Mouse (Mus musculus): ENCODE data around the gene Hsd17b11. TPM values are rescaled to one million over a fixed set of nuclear protein-coding genes. Genes with fewer than 3 reads are reported as not detected.

Gene Hsd17b11
- total RNA-seq, 1 experiment = 45.6 TPM

GRCm38 (mm10) chr5:104009421-104009820 lies 12.3 kb downstream of the Hsd17b11 start:
- in situ Hi-C loops (cut with MboI; ENCODE audit: low sequenced_read_pairs in 2 of 2, unreplicated experiment in 2 of 2) = no loop called here
- Histone ChIP-seq H3K36me3 (ENCODE audit: control insufficient read depth, insufficient read depth, low read length, poor library complexity, severe bottlenecking) (peaks cover 4% of the 10 kb centered on the region), H3K9ac (ENCODE audit: insufficient read depth, low read depth, low read length, poor library complexity, severe bottlenecking) (no peak overlapping the region), H3K4me1 (ENCODE audit: control insufficient read depth in 2 of 2, insufficient read depth in 2 of 2, low read length in 2 of 2, poor library complexity in 1 of 2) (peaks cover 0 to 2% of the 10 kb centered on the region in 2 experiments; a peak in 1 of 4 replicates), H3K27ac (ENCODE audit: insufficient read depth, low read depth, low read length, poor library complexity, severe bottlenecking) (no peak overlapping the region), H3K9me3 (ENCODE audit: control insufficient read depth, insufficient read depth, low read depth, low read length) (no peaks in the 10 kb centered on the region), H3K4me3 (ENCODE audit: insufficient read depth in 1 of 2, low read depth in 1 of 2, low read length in 2 of 2, poor library complexity in 1 of 2, severe bottlenecking in 1 of 2) (no peak overlapping the region)
- TF ChIP-seq MAFK (IDR thresholded peaks at IDR 0.05; ENCODE audit: insufficient read depth, low read depth, low read length) (no peak), ZNF384 (IDR thresholded peaks at IDR 0.05; ENCODE audit: low read depth, low read length) (no peak), CHD2 (IDR thresholded peaks at IDR 0.05; ENCODE audit: low read depth, low read length) (no peak), HCFC1 (IDR thresholded peaks at IDR 0.05; ENCODE audit: borderline replicate concordance, insufficient read depth, low read length) (no peak)
- no peak for DNase-seq (ENCODE audit: low read depth, low spot score)

GRCm38 (mm10) chr5:104007801-104008200 lies 13.9 kb downstream of the Hsd17b11 start:
- in situ Hi-C loops (cut with MboI; ENCODE audit: low sequenced_read_pairs in 2 of 2, unreplicated experiment in 2 of 2) = no loop called here
- H3K9ac ChIP-seq (ENCODE audit: insufficient read depth, low read depth, low read length, poor library complexity, severe bottlenecking) = no peak overlapping the region
- H3K27ac ChIP-seq (ENCODE audit: insufficient read depth, low read depth, low read length, poor library complexity, severe bottlenecking) = no peak overlapping the region
- TF ChIP-seq ZNF384 (IDR thresholded peaks at IDR 0.05; ENCODE audit: low read depth, low read length) (no peak), HCFC1 (IDR thresholded peaks at IDR 0.05; ENCODE audit: borderline replicate concordance, insufficient read depth, low read length) (no peak), MAFK (IDR thresholded peaks at IDR 0.05; ENCODE audit: insufficient read depth, low read depth, low read length) (no peak), ZC3H11A (IDR thresholded peaks at IDR 0.05; ENCODE audit: borderline replicate concordance, low read depth, low read length) (no peak), CHD2 (IDR thresholded peaks at IDR 0.05; ENCODE audit: low read depth, low read length) (no peak)
- H3K9me3 ChIP-seq (ENCODE audit: control insufficient read depth, insufficient read depth, low read depth, low read length) = no peaks in the 10 kb centered on the region
- peaks cover 0 to 6% of the 10 kb centered on the region in 2 experiments; a peak in 3 of 4 replicates for H3K4me1 ChIP-seq (ENCODE audit: control insufficient read depth in 2 of 2, insufficient read depth in 2 of 2, low read length in 2 of 2, poor library complexity in 1 of 2)
- DNase-seq (ENCODE audit: low read depth, low spot score) = no peak
- H3K36me3 ChIP-seq (ENCODE audit: control insufficient read depth, insufficient read depth, low read length, poor library complexity, severe bottlenecking) = peaks cover 4% of the 10 kb centered on the region
- H3K4me3 ChIP-seq (ENCODE audit: insufficient read depth in 1 of 2, low read depth in 1 of 2, low read length in 2 of 2, poor library complexity in 1 of 2, severe bottlenecking in 1 of 2) = no peak overlapping the region

GRCm38 (mm10) chr5:104006811-104007210 lies 14.9 kb downstream of the Hsd17b11 start:
- no peak for TF ChIP-seq CHD2 (IDR thresholded peaks at IDR 0.05; ENCODE audit: low read depth, low read length)
- no peak for TF ChIP-seq HCFC1 (IDR thresholded peaks at IDR 0.05; ENCODE audit: borderline replicate concordance, insufficient read depth, low read length)
- no peak for TF ChIP-seq ZNF384 (IDR thresholded peaks at IDR 0.05; ENCODE audit: low read depth, low read length)
- no peak for TF ChIP-seq ZC3H11A (IDR thresholded peaks at IDR 0.05; ENCODE audit: borderline replicate concordance, low read depth, low read length)
- TF ChIP-seq MAFK (IDR thresholded peaks at IDR 0.05; ENCODE audit: insufficient read depth, low read depth, low read length) = no peak
- H3K9ac ChIP-seq (ENCODE audit: insufficient read depth, low read depth, low read length, poor library complexity, severe bottlenecking) = no peak overlapping the region
- in situ Hi-C loops (cut with MboI; ENCODE audit: low sequenced_read_pairs in 2 of 2, unreplicated experiment in 2 of 2) = no loop called here
- no peak overlapping the region; the same call in 1 of the 2 replicates for H3K27ac ChIP-seq (ENCODE audit: insufficient read depth, low read depth, low read length, poor library complexity, severe bottlenecking)
- no peak overlapping the region for H3K4me3 ChIP-seq (ENCODE audit: insufficient read depth in 1 of 2, low read depth in 1 of 2, low read length in 2 of 2, poor library complexity in 1 of 2, severe bottlenecking in 1 of 2)
- no peak for DNase-seq (ENCODE audit: low read depth, low spot score)
- H3K9me3 ChIP-seq (ENCODE audit: control insufficient read depth, insufficient read depth, low read depth, low read length) = no peaks in the 10 kb centered on the region
- H3K4me1 ChIP-seq (ENCODE audit: control insufficient read depth in 2 of 2, insufficient read depth in 2 of 2, low read length in 2 of 2, poor library complexity in 1 of 2) = peaks cover 4 to 10% of the 10 kb centered on the region in 2 experiments
- H3K36me3 ChIP-seq (ENCODE audit: control insufficient read depth, insufficient read depth, low read length, poor library complexity, severe bottlenecking) = peaks cover 4% of the 10 kb centered on the region

- DNase-seq (ENCODE audit: low read depth, low spot score) = no peak
- Histone ChIP-seq H3K4me3 (ENCODE audit: insufficient read depth in 1 of 2, low read depth in 1 of 2, low read length in 2 of 2, poor library complexity in 1 of 2, severe bottlenecking in 1 of 2) (no peak overlapping the region), H3K4me1 (ENCODE audit: control insufficient read depth in 2 of 2, insufficient read depth in 2 of 2, low read length in 2 of 2, poor library complexity in 1 of 2) (peaks cover 4 to 13% of the 10 kb centered on the region in 2 experiments), H3K9ac (ENCODE audit: insufficient read depth, low read depth, low read length, poor library complexity, severe bottlenecking) (no peak overlapping the region), H3K36me3 (ENCODE audit: control insufficient read depth, insufficient read depth, low read length, poor library complexity, severe bottlenecking) (peaks cover 7% of the 10 kb centered on the region), H3K27ac (ENCODE audit: insufficient read depth, low read depth, low read length, poor library complexity, severe bottlenecking) (no peak overlapping the region), H3K9me3 (ENCODE audit: control insufficient read depth, insufficient read depth, low read depth, low read length) (no peaks in the 10 kb centered on the region)
- in situ Hi-C loops (cut with MboI; ENCODE audit: low sequenced_read_pairs in 2 of 2, unreplicated experiment in 2 of 2) = no loop called here
- no peak for TF ChIP-seq MAFK (IDR thresholded peaks at IDR 0.05; ENCODE audit: insufficient read depth, low read depth, low read length)
- no peak for TF ChIP-seq HCFC1 (IDR thresholded peaks at IDR 0.05; ENCODE audit: borderline replicate concordance, insufficient read depth, low read length)
- no peak for TF ChIP-seq ZNF384 (IDR thresholded peaks at IDR 0.05; ENCODE audit: low read depth, low read length)
- TF ChIP-seq CHD2 (IDR thresholded peaks at IDR 0.05; ENCODE audit: low read depth, low read length) = no peak
Measured at GRCm38 (mm10) chr5:104003955-104004354, 17.8 kb downstream of the Hsd17b11 start.

All from ES-E14 (cell line).